Mouse (Mus musculus) adrenal gland, postnatal 25 days (tissue): Measurements from ENCODE around the gene Hspa8. TPM values are rescaled to one million over a fixed set of nuclear protein-coding genes. Genes with fewer than 3 reads are reported as not detected.
"Not testable (repeated sequence)": the region's sequence is repeated elsewhere in the genome, so short reads cannot be mapped to it uniquely, and the experiment has no call there.

Experiments
- DNase-seq: peaks from one replicate; pipeline ENCODE4 v3.0.0; 2021; ENCODE audit warnings: mixed read lengths
- total RNA-seq: library from RNA; stranded (reverse); gene quantifications from 2 replicates; pipeline ENCODE4 v1.2.3, GENCODE M21; 2021

Hspa8 gene
- total RNA-seq, 1 experiment from 2014 or later: 1,395 TPM

- DNase-seq: no peak
Measured at GRCm38 (mm10) chr9:40784374-40784967, 16.3 kb upstream of the Hspa8 start.

- DNase-seq: no peak
Measured at GRCm38 (mm10) chr9:40785452-40785851, 15.3 kb upstream of the Hspa8 start.

- DNase-seq: not testable (repeated sequence)
Measured at GRCm38 (mm10) chr9:40786820-40787219, 14.0 kb upstream of the Hspa8 start.

GRCm38 (mm10) chr9:40791864-40792633 is 8.7 kb upstream of the Hspa8 start:
- DNase-seq: no peak

GRCm38 (mm10) chr9:40793581-40793980 is 7.2 kb upstream of the Hspa8 start:
- no peak for DNase-seq

- DNase-seq: no peak
Measured at GRCm38 (mm10) chr9:40794251-40794650, 6.5 kb upstream of the Hspa8 start.

GRCm38 (mm10) chr9:40794926-40795325 is 5.9 kb upstream of the Hspa8 start:
- no peak for DNase-seq

- no peak for DNase-seq
Measured at GRCm38 (mm10) chr9:40795562-40795961, 5.2 kb upstream of the Hspa8 start.

- no peak for DNase-seq
Measured at GRCm38 (mm10) chr9:40796054-40796453, 4.7 kb upstream of the Hspa8 start.

- DNase-seq: no peak
Measured at GRCm38 (mm10) chr9:40798247-40798960, 2.4 kb upstream of the Hspa8 start.

- no peak for DNase-seq
Measured at GRCm38 (mm10) chr9:40799112-40799511, 1.7 kb upstream of the Hspa8 start.

- DNase-seq: peak; percentile 84
Measured at GRCm38 (mm10) chr9:40799837-40800501, 815 bp upstream of the Hspa8 start.

- peak; percentile 44 for DNase-seq
Measured at GRCm38 (mm10) chr9:40801614-40802532, 1.1 kb downstream of the Hspa8 start.

GRCm38 (mm10) chr9:40802533-40802875 is 1.7 kb downstream of the Hspa8 start:
- not testable (repeated sequence) for DNase-seq

GRCm38 (mm10) chr9:40804576-40804975 is 3.8 kb downstream of the Hspa8 start:
- not testable (repeated sequence) for DNase-seq

- peak; percentile 61 for DNase-seq
Measured at GRCm38 (mm10) chr9:40805263-40805662, 4.5 kb downstream of the Hspa8 start.

GRCm38 (mm10) chr9:40806440-40807288 is 5.9 kb downstream of the Hspa8 start:
- DNase-seq: peak; percentile 28

- DNase-seq: no peak
Measured at GRCm38 (mm10) chr9:40807289-40807920, 6.6 kb downstream of the Hspa8 start.

- no peak for DNase-seq
Measured at GRCm38 (mm10) chr9:40808061-40808906, 7.5 kb downstream of the Hspa8 start.
